Mouse (Mus musculus) spleen, adult 18-20 months (tissue): ENCODE measurements around the gene Asb17.
"Not testable (repeated sequence)": the region's sequence is repeated elsewhere in the genome, so short reads cannot be mapped to it uniquely, and the experiment has no call there.

Experiments
- DNase-seq, 2 experiments: peaks; one replicate each; pipeline ENCODE4 v3.0.0; 2022; ENCODE audit warnings: mixed read lengths in 2 of 2

Gene Asb17

DNA sequence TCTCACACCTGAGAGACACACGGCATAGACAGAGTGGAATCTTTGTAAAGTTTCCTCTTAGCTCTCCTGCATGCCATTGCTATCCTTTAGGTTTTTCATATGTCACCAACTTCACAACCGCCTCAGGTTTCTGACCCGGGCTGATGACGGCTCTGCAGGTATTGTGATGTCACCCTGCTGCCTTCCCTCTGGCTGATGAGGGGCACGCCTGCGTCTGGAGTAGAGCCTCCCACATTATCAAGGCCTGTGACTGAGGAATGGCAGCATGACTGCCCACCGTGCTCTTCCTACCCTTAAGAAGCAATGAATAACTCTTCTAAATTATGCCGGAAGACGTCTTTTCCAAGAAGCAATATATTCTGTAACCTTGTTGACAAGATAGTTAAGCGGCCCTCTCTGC is at the start of gene Asb17:
Asb17 (plus strand) TSS at position 180 of the 400 bp plus-strand sequence.
- DNase-seq, result no peak

DNA sequence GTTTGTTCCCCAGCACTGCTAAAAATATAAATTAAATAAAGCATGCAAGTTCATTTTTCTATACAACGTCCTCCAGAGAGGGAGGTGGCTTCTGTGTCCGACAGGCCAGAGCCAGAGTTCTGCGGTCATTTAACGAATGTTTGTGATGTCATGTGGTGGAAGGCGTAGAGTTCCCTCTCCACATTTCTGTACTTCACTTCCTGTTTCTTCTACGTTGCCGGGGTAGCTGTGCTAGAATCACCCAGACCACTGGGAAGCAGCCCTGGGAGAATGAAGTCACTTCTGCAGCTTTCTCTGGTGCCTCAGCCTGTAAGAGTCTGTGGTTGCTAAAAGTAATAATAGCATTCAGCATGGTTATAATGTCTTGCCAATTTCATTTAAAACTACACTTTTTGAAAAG is 46.4 kb upstream of the Asb17 start:
- no peak for DNase-seq

DNA sequence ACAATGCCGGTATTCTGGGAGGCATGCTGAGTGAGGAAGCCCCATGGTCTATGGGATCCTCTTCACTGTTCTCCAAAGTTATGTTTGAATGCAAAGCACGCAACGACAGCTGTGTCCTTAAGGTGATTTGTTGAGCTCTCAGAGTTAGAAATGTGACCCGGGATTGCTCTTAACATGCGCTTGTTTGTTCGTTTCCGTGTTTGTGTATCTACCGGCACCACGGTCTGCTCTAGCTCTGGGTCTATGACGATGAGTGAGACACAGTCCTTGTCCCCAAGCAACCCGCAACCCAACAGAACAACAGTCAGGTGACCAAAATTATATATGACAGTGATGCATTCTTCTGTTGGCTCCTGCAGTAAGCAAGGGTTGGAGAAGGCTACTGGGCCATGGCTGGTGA is 44.4 kb upstream of the Asb17 start:
- DNase-seq, result no peak

- DNase-seq, result no peak
These were observed 43.3 kb upstream of the Asb17 start for GRCm38 (mm10) chr3:153800690-153801089.

DNA sequence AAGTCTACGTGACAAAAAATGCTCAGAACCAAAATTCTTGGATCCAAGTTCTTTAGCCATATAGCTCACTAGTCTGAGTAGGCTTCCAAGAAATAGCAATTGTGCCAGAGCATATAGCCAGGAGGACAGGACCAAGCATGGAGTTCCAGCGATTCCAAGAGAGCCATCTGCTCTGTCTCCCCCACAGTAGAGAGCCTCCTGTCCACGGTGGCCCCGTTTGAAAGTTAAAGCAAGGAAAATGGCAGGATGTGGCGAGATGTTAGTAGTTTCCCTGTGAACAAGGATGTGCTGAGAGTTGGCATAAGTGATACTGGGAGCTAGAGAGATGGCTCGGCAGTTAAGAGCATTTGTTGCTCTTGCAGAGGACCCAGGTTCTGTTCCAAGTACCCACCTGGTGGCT is 42.5 kb upstream of the Asb17 start:
- DNase-seq, result no peak

GRCm38 (mm10) chr3:153802640-153803039 is 41.4 kb upstream of the Asb17 start:
- no peak for DNase-seq

DNA sequence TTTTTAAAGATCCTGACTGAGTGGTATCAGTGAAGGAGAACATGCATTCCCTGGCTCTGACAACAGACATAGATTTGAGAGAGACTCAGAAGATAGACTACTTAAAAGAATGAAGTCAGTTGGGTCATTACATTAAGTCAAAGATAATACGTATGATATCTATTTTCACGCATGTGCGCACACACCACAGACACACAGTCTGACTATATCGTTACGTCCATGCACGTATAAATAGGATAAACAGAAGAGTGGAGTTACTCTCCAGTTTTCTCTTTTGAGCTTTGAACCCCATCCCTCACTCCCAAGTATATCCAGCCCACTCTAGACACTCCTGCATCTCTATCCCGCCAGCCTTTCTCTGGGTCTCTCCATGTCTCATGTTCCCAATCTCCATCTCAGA is 40.0 kb upstream of the Asb17 start:
- no peak for DNase-seq

DNA sequence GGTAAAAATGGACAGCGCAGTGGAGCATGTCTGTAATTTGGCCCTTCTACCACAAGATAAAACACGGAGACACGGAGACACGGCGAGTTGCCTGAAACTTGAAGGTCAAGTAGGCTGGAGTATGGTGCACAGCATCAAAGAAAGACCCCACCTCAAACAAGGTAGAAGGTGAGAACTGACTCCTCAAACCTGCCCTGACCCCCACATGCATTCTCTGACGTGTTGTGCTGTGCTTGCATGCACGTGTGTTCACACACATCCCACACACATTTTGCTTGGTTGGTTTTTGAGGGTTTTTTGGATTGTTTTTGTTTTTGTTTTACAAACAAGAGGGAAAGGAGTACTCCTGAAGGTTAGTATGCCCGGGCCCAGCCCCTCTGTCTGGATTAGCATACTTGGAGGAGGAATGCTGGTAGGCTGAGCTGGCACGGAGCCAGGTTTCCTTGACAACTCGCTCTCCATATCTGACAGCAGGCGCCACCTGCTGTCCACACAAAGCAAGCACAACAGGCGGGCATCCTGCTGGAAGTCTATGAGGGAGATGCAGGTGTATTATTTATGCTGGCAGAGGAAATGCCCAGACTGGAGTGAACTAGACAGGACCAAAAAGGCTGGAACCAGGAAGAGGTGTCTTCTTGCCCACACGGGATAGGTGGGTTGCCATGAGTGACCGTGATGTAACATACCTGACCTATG is 37.8 kb upstream of the Asb17 start:
- DNase-seq, result peak; percentile 48 to 68

- DNase-seq, result no peak
These were observed 37.1 kb upstream of the Asb17 start for GRCm38 (mm10) chr3:153806773-153807443.

DNA sequence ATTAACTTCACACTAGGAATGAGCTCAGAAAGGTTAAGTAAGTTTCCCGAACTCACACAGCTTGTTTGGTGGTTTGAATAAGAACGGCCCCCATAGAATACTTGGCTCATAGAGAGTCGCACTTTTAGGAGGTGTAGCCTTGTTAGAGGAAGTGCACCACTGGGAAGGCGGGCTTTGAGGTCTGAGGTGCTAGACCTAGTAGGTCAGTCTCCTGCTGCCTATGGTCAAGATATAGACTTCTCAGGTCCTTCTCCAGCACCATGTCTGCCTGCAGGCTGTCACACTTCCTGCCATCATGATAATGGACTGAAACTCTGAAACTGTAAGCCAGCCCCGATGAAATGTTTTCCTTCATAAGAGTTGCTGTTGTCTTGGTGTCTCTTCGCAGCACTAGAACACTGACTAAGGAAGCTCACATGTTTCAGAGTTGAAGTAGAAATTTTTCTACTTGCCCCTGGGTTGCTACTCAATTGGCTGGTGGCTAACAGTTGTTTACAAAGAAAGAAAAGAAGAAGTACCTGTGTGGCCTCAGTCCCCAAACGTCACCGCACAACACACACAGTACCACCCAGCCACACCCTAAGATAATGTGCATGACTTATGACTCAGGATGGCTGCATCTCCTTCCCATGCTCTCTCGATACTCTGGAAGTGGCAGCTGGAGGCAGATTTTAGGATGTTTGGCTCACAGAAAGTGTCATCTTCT is 36.4 kb upstream of the Asb17 start:
- DNase-seq, result no peak

GRCm38 (mm10) chr3:153808406-153808805 is 35.6 kb upstream of the Asb17 start:
- no peak for DNase-seq

GRCm38 (mm10) chr3:153814026-153814425 is 30.0 kb upstream of the Asb17 start:
- no peak for DNase-seq

DNA sequence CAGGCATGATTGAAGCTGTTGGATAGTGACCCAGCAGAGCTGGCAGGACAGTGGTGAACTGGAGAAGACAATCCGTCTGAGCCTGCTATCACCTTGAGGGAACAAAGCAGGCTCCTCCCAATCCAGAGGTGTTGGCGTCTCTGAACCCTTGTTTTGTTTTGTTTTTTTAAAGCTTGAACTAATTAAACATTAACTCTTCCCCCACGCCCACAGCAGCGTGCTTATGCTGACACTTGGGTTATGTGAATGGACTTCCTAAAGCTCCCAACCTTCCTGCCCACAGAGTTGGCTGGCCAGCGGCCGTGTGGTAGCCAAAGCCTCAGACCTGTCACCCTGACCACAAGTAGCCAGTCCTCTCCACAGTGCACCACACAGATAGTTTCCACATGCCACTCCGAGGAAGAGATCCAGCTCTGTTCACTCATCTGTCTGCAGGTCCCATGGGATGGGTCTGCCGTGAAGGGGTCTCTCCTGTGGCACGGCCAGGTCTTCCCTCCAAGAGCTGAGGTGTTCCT is 26.6 kb upstream of the Asb17 start:
- DNase-seq, result no peak

GRCm38 (mm10) chr3:153818723-153819122 is 25.3 kb upstream of the Asb17 start:
- no peak for DNase-seq

- no peak for DNase-seq
These were observed 24.6 kb upstream of the Asb17 start for GRCm38 (mm10) chr3:153819438-153819837.

GRCm38 (mm10) chr3:153823671-153824515 is 20.1 kb upstream of the Asb17 start:
- no peak for DNase-seq

- DNase-seq, result no peak
These were observed 18.8 kb upstream of the Asb17 start for GRCm38 (mm10) chr3:153825197-153825596.

DNA sequence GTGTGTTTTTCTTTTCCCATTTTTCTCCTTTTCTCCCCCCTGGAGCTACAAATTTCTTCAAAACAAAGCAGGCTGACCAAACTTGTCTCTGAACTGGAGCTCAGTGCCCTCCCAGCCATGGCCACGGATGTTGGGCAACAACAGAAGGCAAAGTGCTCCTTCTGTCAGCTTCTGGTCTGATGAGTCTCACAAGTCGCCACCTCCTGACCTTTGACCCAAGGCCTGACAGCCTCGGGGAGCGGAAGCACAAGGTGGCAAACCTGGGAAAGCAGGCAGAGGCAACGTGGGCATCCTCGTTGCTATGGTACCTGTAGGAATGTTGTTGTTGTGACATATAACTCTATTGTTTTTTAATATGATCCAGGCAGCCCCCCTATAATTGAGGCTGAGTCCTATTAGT is 17.4 kb upstream of the Asb17 start:
- no peak for DNase-seq

DNA sequence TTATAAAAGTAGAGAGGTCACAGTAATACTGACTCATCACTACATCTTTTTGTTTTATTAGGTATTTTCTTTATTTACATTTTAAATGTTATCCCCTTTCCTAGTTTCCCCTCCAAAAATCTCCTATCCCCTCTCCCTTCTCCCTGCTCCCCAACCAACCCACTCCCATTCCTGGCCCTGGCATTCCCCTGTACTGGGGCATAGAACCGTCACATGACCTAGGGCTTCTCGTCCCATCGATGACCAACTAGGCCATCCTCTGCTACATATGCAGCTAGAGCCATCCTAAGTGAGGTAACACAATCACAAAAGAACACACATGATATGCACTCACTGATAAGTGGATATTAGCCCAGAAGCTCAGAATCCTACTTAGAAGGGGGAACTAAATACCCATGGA is 14.2 kb upstream of the Asb17 start:
- DNase-seq, result not testable (repeated sequence)

DNA sequence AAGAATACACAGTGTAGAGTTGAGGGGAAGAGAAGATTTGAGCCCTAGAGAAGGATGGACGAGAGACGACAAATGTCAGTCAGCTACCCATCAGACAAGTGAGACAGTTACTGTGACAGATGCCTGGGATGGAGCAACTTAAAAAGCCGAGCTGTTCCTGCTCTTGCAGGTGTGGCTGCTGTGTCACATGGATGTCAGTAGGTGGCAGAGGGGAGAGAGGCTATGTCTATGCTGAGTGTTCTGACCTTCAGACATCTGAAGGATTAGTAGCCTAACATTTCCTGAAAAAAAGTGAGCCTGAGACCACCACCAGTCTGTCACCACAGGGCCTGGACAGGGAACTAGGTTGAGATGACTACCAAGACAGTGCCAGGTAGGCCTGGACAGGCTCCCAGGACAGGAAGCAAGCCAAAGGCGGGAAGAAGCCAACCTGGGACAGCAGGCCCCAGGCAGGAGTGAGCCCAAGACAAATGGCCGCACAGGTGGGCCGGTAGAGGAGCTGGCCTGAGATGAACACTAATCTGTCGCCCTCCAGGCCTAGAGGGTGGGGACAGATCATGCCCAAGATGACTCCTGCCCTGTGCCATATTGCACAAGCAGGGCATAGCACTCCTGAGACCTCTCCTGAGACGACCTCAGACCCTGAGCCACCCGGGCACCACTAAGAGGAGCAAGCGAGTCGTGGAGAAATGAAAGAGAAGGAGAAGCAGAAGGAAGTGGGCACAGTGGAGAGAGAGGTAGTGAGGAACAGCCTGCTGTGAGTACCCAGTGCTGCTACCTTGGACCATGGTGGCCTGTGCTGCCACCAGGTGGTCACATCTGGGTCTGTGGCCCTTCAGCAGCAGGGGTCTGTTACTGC is 12.8 kb upstream of the Asb17 start:
- no peak for DNase-seq

- DNase-seq, result no peak
These were observed 11.9 kb upstream of the Asb17 start for GRCm38 (mm10) chr3:153831873-153832653.
